Mouse (Mus musculus): ENCODE measurements around the gene Gramd1a.

DNA sequence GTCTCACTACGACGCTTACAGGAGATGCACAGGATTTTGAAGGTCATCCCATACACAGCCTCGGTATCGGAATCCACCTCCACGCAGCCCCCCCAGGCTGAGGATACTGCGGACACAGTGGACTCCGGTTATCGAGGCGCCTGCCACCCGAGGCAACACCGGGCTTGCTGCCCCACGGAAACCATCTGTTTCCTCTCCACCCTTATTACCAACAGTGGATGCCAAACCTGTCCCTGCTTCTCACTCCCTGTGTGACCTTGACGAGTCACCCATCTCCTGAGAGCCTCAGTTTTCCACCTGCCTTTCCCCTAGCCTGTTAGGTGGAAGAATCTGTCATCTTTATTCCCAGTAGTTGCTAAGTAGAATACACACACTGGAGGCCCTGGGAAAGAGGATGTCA, 30.6 kb downstream of the Gramd1a start:
- TF ChIP-seq POLR2A (IDR thresholded peaks at IDR 0.05; ENCODE audit: low read depth, low read length) (no peak), CTCF (IDR thresholded peaks at IDR 0.05; ENCODE audit: extremely low read depth, insufficient read depth, insufficient read length, insufficient replicate concordance) (no peak)
